Mouse (Mus musculus) lung, adult 2 months (tissue): Measurements from ENCODE around the gene Limk1.

Experiments
- CTCF ChIP-seq: fragments of 200-500 bp; IDR thresholded peaks from 2 replicates; pipeline ENCODE4 v1.5.1; 2011; ENCODE audit warnings: mild to moderate bottlenecking, low read length, control low read depth; ENCODE audit not compliant: insufficient read depth
- POLR2A ChIP-seq: fragments of 200-500 bp; IDR thresholded peaks from 2 replicates; pipeline ENCODE4 v1.6.1; 2011; ENCODE audit warnings: low read depth, mild to moderate bottlenecking, control low read depth, low read length, borderline replicate concordance; ENCODE audit errors: extremely low read depth

DNA sequence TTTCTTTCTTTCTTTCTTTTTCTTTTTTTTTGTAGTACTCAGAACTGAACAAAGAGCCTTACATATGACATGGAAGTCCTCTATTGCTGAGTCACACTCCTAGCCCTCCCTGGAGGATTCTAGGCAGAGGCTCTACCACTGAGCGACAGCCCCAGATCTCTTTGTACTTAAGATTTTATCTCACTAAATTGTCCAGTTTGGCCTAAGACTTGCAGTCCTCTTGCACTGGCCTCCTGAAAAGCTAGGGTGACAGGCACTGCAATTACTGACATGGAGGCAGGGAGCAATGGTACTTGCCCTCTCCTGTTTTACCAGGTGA is 16.2 kb downstream of the Limk1 start:
- TF ChIP-seq CTCF, result no peak
- no peak for TF ChIP-seq POLR2A
